Mouse (Mus musculus) forebrain, embryonic 10.5 days (tissue): Measurements from ENCODE around the gene Fhl2. TPM values are rescaled to one million over a fixed set of nuclear protein-coding genes. Genes with fewer than 3 reads are reported as not detected.

Experiments used
- DNase-seq: peaks from one replicate; pipeline ENCODE4 v3.0.0-alpha.2; 2017; ENCODE audit warnings: low spot score; ENCODE audit errors: extremely low spot score
- H3K27ac ChIP-seq: fragments of 300-500 bp; sonication (generic); 2 replicates; pipeline ENCODE4 v1.5.1; 2016; ENCODE audit warnings: mild to moderate bottlenecking
- H3K27me3 ChIP-seq: fragments of 300-500 bp; sonication (generic); 2 replicates; pipeline ENCODE4 v1.6.1; 2016; ENCODE audit warnings: mild to moderate bottlenecking; ENCODE audit not compliant: poor library complexity, severe bottlenecking
- H3K36me3 ChIP-seq: fragments of 300-500 bp; sonication (generic); replicated peaks from 2 replicates; pipeline ENCODE4 v1.6.1; 2016; ENCODE audit warnings: mild to moderate bottlenecking, moderate library complexity
- H3K4me1 ChIP-seq: fragments of 300-500 bp; sonication (generic); 2 replicates; pipeline ENCODE4 v1.6.1; 2016
- H3K4me3 ChIP-seq: fragments of 300-500 bp; sonication (generic); 2 replicates; pipeline ENCODE4 v1.5.1; 2016; ENCODE audit warnings: mild to moderate bottlenecking, moderate library complexity
- H3K9me3 ChIP-seq: fragments of 300-500 bp; sonication (generic); 2 replicates; pipeline ENCODE4 v1.6.1; 2016; ENCODE audit warnings: mild to moderate bottlenecking, moderate library complexity
- WGBS: fragments of 180-500 bp; shearing (Covaris S2); methylation state at CpG from one replicate; pipeline ENCODE4 v1.1.7; 2016; 5-methylcytosine and 5-hydroxymethylcytosine counted together
- polyA plus RNA-seq: library from polyadenylated mRNA; unstranded; fragments of >200 nt; fragmentation: Nextera tagmentation; extraction: Ambion mirVana; gene quantifications from 2 replicates; pipeline ENCODE4 v1.2.1, GENCODE M21; 2016

Fhl2 gene
- polyA plus RNA-seq, 1 experiment from 2014 or later, result 4.7 TPM

GRCm38 (mm10) chr1:43180912-43181311, 15.9 kb downstream of the Fhl2 start:
- no peak overlapping the region for H3K27ac ChIP-seq
- DNase-seq, result no peak
- H3K9me3 ChIP-seq, result no peaks in the 10 kb centered on the region
- 89% methylated on average over 6 of the region's 6 CpGs for WGBS
- no peaks in the 10 kb centered on the region for H3K36me3 ChIP-seq
- no peaks in the 10 kb centered on the region for H3K27me3 ChIP-seq
- no peak overlapping the region for H3K4me3 ChIP-seq
- H3K4me1 ChIP-seq, result no peaks in the 10 kb centered on the region; the same call in 1 of the 2 replicates

- Histone ChIP-seq H3K27me3 (no peaks in the 10 kb centered on the region), H3K4me1 (no peaks in the 10 kb centered on the region), H3K27ac (no peak overlapping the region), H3K9me3 (no peaks in the 10 kb centered on the region), H3K4me3 (no peak overlapping the region), H3K36me3 (no peaks in the 10 kb centered on the region)
- 96% methylated on average over 1 of the region's 1 CpGs for WGBS
- no peak for DNase-seq
These were observed 18.0 kb downstream of the Fhl2 start for GRCm38 (mm10) chr1:43178780-43179179.

- H3K27ac ChIP-seq, result no peak overlapping the region
- no peak for DNase-seq
- WGBS, result 83% methylated on average over 6 of the region's 6 CpGs
- no peak overlapping the region for H3K4me3 ChIP-seq
- H3K4me1 ChIP-seq, result no peaks in the 10 kb centered on the region
- no peaks in the 10 kb centered on the region for H3K27me3 ChIP-seq
- no peaks in the 10 kb centered on the region for H3K9me3 ChIP-seq
- no peaks in the 10 kb centered on the region for H3K36me3 ChIP-seq
These were observed 18.4 kb downstream of the Fhl2 start for GRCm38 (mm10) chr1:43178378-43178777.

- Histone ChIP-seq H3K36me3 (no peaks in the 10 kb centered on the region), H3K4me3 (no peak overlapping the region), H3K27me3 (no peaks in the 10 kb centered on the region), H3K9me3 (no peaks in the 10 kb centered on the region), H3K4me1 (no peaks in the 10 kb centered on the region), H3K27ac (no peak overlapping the region)
- 82% methylated on average over 7 of the region's 7 CpGs for WGBS
- DNase-seq, result no peak
These were observed 23.2 kb downstream of the Fhl2 start for GRCm38 (mm10) chr1:43173283-43174226.

GRCm38 (mm10) chr1:43171816-43172215, 25.0 kb downstream of the Fhl2 start:
- Histone ChIP-seq H3K27me3 (no peaks in the 10 kb centered on the region), H3K27ac (no peak overlapping the region), H3K4me1 (peaks cover 6% of the 10 kb centered on the region), H3K9me3 (no peaks in the 10 kb centered on the region), H3K4me3 (no peak overlapping the region), H3K36me3 (no peaks in the 10 kb centered on the region)
- WGBS, result 90% methylated on average over 6 of the region's 6 CpGs
- no peak for DNase-seq

GRCm38 (mm10) chr1:43171093-43171492, 25.7 kb downstream of the Fhl2 start:
- H3K27ac ChIP-seq, result no peak overlapping the region
- no peaks in the 10 kb centered on the region for H3K36me3 ChIP-seq
- no peaks in the 10 kb centered on the region for H3K27me3 ChIP-seq
- H3K9me3 ChIP-seq, result no peaks in the 10 kb centered on the region
- DNase-seq, result no peak
- H3K4me3 ChIP-seq, result no peak overlapping the region
- peaks cover 6% of the 10 kb centered on the region for H3K4me1 ChIP-seq
- 61% methylated on average over 3 of the region's 3 CpGs for WGBS

- H3K36me3 ChIP-seq, result no peaks in the 10 kb centered on the region
- no peak overlapping the region for H3K4me3 ChIP-seq
- 93% methylated on average over 1 of the region's 1 CpGs for WGBS
- peaks cover 8% of the 10 kb centered on the region for H3K27me3 ChIP-seq
- no peak overlapping the region for H3K27ac ChIP-seq
- H3K9me3 ChIP-seq, result no peaks in the 10 kb centered on the region
- DNase-seq, result no peak
- peaks cover 6% of the 10 kb centered on the region for H3K4me1 ChIP-seq
These were observed 27.1 kb downstream of the Fhl2 start for GRCm38 (mm10) chr1:43169661-43170060.

GRCm38 (mm10) chr1:43169227-43169626, 27.6 kb downstream of the Fhl2 start:
- Histone ChIP-seq H3K9me3 (no peaks in the 10 kb centered on the region), H3K4me3 (no peak overlapping the region), H3K4me1 (peaks cover 6% of the 10 kb centered on the region), H3K27ac (no peak overlapping the region), H3K36me3 (no peaks in the 10 kb centered on the region), H3K27me3 (peaks cover 12% of the 10 kb centered on the region)
- WGBS, result 85% methylated on average over 7 of the region's 7 CpGs
- no peak for DNase-seq

- Histone ChIP-seq H3K4me3 (no peak overlapping the region), H3K4me1 (peaks cover 11% of the 10 kb centered on the region), H3K27ac (no peak overlapping the region), H3K36me3 (no peaks in the 10 kb centered on the region), H3K27me3 (peaks cover 18% of the 10 kb centered on the region), H3K9me3 (no peaks in the 10 kb centered on the region)
- DNase-seq, result no peak
- WGBS, result 87% methylated on average over 7 of the region's 7 CpGs
These were observed 28.2 kb downstream of the Fhl2 start for GRCm38 (mm10) chr1:43168618-43169017.

GRCm38 (mm10) chr1:43168026-43168425, 28.8 kb downstream of the Fhl2 start:
- 49% methylated on average over 5 of the region's 5 CpGs for WGBS
- Histone ChIP-seq H3K4me3 (no peak overlapping the region), H3K4me1 (peaks cover 17% of the 10 kb centered on the region), H3K9me3 (no peaks in the 10 kb centered on the region), H3K27ac (no peak overlapping the region), H3K36me3 (no peaks in the 10 kb centered on the region), H3K27me3 (peaks cover 24% of the 10 kb centered on the region)
- no peak for DNase-seq

- no peak for DNase-seq
- Histone ChIP-seq H3K27ac (no peak overlapping the region), H3K4me3 (no peak overlapping the region), H3K36me3 (no peaks in the 10 kb centered on the region), H3K27me3 (peaks cover 35% of the 10 kb centered on the region), H3K4me1 (peaks cover 21% of the 10 kb centered on the region), H3K9me3 (no peaks in the 10 kb centered on the region)
- WGBS, result 93% methylated on average over 5 of the region's 5 CpGs
These were observed 32.2 kb downstream of the Fhl2 start for GRCm38 (mm10) chr1:43164582-43164981.

GRCm38 (mm10) chr1:43163467-43164418, 33.0 kb downstream of the Fhl2 start:
- no peaks in the 10 kb centered on the region for H3K9me3 ChIP-seq
- peaks cover 35% of the 10 kb centered on the region for H3K27me3 ChIP-seq
- no peaks in the 10 kb centered on the region for H3K36me3 ChIP-seq
- DNase-seq, result peak; percentile 60
- H3K4me3 ChIP-seq, result peak overlapping the region; percentile 70
- H3K27ac ChIP-seq, result peak overlapping the region; percentile 84
- peaks cover 21% of the 10 kb centered on the region for H3K4me1 ChIP-seq
- WGBS, result 5% methylated on average over 61 of the region's 61 CpGs
